Comparison of ENCODE assay signal across 18 mouse cellular contexts in genomic region chr17:3487721-3488601, GRCm38 (mm10). TPM values are rescaled to one million over a fixed set of nuclear protein-coding genes. Genes with fewer than 3 reads are reported as not detected.
A peak's percentile ranks its signal among the peaks of the same experiment; 100 is the strongest.
DNase-seq lines count a peak whose midpoint lies in the region; ATAC-seq and TF ChIP-seq lines count a peak whose summit lies in the region.
"Had no signal": no experiment of that assay in that cellular context is flagged by ENCODE, and none has a peak within 500 bp of the region (broad histone marks: within the 10 kb centered on the region; RNA-seq: fewer than 3 reads in every experiment).

No protein-coding gene starts in this region.

- no peak for TF ChIP-seq RAD21 in MEL (IDR thresholded peaks at IDR 0.05; ENCODE audit: low read depth, low read length)

- peak overlapping the region; percentile 16; the same call in 1 of the 2 replicates for H3K27ac ChIP-seq in MEL (ENCODE audit: control insufficient read depth, low read depth, low read length)
- H3K27ac ChIP-seq in cortical plate, adult 2 months (ENCODE audit: insufficient read depth, low read length), result no peak overlapping the region
- H3K27ac ChIP-seq in liver, embryonic 13.5 days, result no peak overlapping the region
- H3K27ac ChIP-seq: gastrocnemius, adult 2 months; heart, embryonic 13.5 days; kidney, postnatal 0 days; liver, embryonic 15.5 days; macrophage had no signal

- peaks cover 0 to 25% of the 10 kb centered on the region in 2 experiments; a peak in 2 of 4 replicates for H3K36me3 ChIP-seq in MEL (ENCODE audit: control insufficient read depth in 1 of 2, insufficient read depth in 2 of 2, low read length in 2 of 2)
- no peaks in the 10 kb centered on the region for H3K36me3 ChIP-seq in liver, embryonic 13.5 days
- H3K36me3 ChIP-seq: heart, embryonic 13.5 days; liver, embryonic 15.5 days had no signal

- no peak for TF ChIP-seq POLR2A in MEL (IDR thresholded peaks at IDR 0.05; ENCODE audit: control insufficient read depth in 1 of 2, insufficient read depth in 1 of 2, low read depth in 1 of 2, low read length in 2 of 2, poor library complexity in 1 of 2)
- TF ChIP-seq POLR2A in cortical plate, adult 2 months (IDR thresholded peaks at IDR 0.05; ENCODE audit: extremely low read depth, insufficient read depth, low read length), result no peak

- 50% methylated on average over 12 of the region's 12 CpGs for WGBS in liver, embryonic 13.5 days (ENCODE audit: insufficient replicate concordance)

- ATAC-seq in liver, embryonic 13.5 days (ENCODE audit: low read depth), result peak; percentile 39; the same call in 1 of the 2 replicates
- ATAC-seq: Patski had no signal

- TF ChIP-seq EP300 in MEL (IDR thresholded peaks at IDR 0.05; ENCODE audit: low read depth in 1 of 2, low read length in 2 of 2), result peak; percentile 87 to 92

- H3K4me3 ChIP-seq in MEL (ENCODE audit: control insufficient read depth in 1 of 2, insufficient read depth in 1 of 2, low read depth in 2 of 2, low read length in 2 of 2), result peak overlapping the region in 1 of 2 experiments; percentile 16; a peak in 1 of 4 replicates
- H3K4me3 ChIP-seq in cortical plate, adult 2 months (ENCODE audit: insufficient read depth, low read length), result 0 out of 2 replicates have a peak overlapping the region, but pooled peaks have one; percentile 4
- no peak overlapping the region for H3K4me3 ChIP-seq in liver, embryonic 13.5 days (replicated peaks)
- H3K4me3 ChIP-seq: erythroblast, embryonic 14.5 days; gastrocnemius, adult 2 months; heart, embryonic 13.5 days; liver, embryonic 15.5 days; myocyte had no signal

- TF ChIP-seq CTCF in MEL (IDR thresholded peaks at IDR 0.05 in 2 of 3, conservative IDR thresholded peaks at IDR 0.05 in 1 of 3; ENCODE audit: control insufficient read depth in 1 of 3, insufficient read depth in 1 of 3, low read depth in 2 of 3, low read length in 3 of 3, poor library complexity in 1 of 3, severe bottlenecking in 1 of 3), result no peak
- TF ChIP-seq CTCF in cortical plate, adult 2 months (IDR thresholded peaks at IDR 0.05; ENCODE audit: extremely low read depth, insufficient read depth, low read length), result no peak

- no peak overlapping the region for H3K9ac ChIP-seq in MEL (ENCODE audit: control insufficient read depth, low read depth, low read length, poor library complexity, severe bottlenecking)
- H3K9ac ChIP-seq in liver, embryonic 13.5 days, result no peak overlapping the region
- H3K9ac ChIP-seq: heart, embryonic 13.5 days; liver, embryonic 15.5 days had no signal

- H3K9me3 ChIP-seq in MEL (replicated peaks; ENCODE audit: insufficient read depth, low read length), result no peaks in the 10 kb centered on the region
- no peaks in the 10 kb centered on the region for H3K9me3 ChIP-seq in liver, embryonic 13.5 days (replicated peaks)
- H3K9me3 ChIP-seq: heart, embryonic 13.5 days; liver, embryonic 15.5 days had no signal

- peaks cover 12 to 33% of the 10 kb centered on the region in 2 experiments for H3K4me1 ChIP-seq in MEL (ENCODE audit: control insufficient read depth in 1 of 2, insufficient read depth in 2 of 2, low read length in 2 of 2)
- peaks cover 6% of the 10 kb centered on the region for H3K4me1 ChIP-seq in cortical plate, adult 2 months (ENCODE audit: control insufficient read depth, insufficient read depth, low read length)
- H3K4me1 ChIP-seq in liver, embryonic 13.5 days (replicated peaks), result peaks cover 10% of the 10 kb centered on the region
- H3K4me1 ChIP-seq: heart, embryonic 13.5 days had no signal

- no peaks in the 10 kb centered on the region for H3K27me3 ChIP-seq in MEL (ENCODE audit: control insufficient read depth in 1 of 2, insufficient read depth in 2 of 2, low read length in 2 of 2)
- no peaks in the 10 kb centered on the region for H3K27me3 ChIP-seq in liver, embryonic 13.5 days
- H3K27me3 ChIP-seq: heart, embryonic 13.5 days; liver, embryonic 15.5 days; Patski had no signal

- no peak overlapping the region for H3K4me2 ChIP-seq in liver, embryonic 13.5 days
- H3K4me2 ChIP-seq: heart, embryonic 13.5 days; liver, embryonic 15.5 days had no signal

- intact Hi-C loops in left cerebral cortex, postnatal 14 days (cut with DNase I), result no loop called here

- H3K79me2 ChIP-seq in MEL (ENCODE audit: control insufficient read depth, insufficient read depth, low read length, poor library complexity), result no peaks in the 10 kb centered on the region

- peak; percentile 28 to 35 for DNase-seq in kidney, adult 8-10 months
- no peak for DNase-seq in kidney, postnatal 4 days
- peak; percentile 86 for DNase-seq in MEL (ENCODE audit: low read depth, low spot score)
- DNase-seq in liver, embryonic 13.5 days, result no peak
- DNase-seq in thymus, postnatal 36 days, result no peak
- no peak for DNase-seq in testis, postnatal 10 days (ENCODE audit: low spot score)
- DNase-seq in left cerebral cortex, postnatal 14 days (ENCODE audit: low spot score in 2 of 2), result no peak
- DNase-seq: gastrocnemius, adult 2 months had no signal

TF ChIP-seq in MEL, 35 proteins besides CTCF, POLR2A, EP300 and RAD21:
- no peak for TF ChIP-seq MEF2A (IDR thresholded peaks at IDR 0.05; ENCODE audit: extremely low read depth, insufficient replicate concordance, low read depth, low read length, poor library complexity, severe bottlenecking)
- TF ChIP-seq NRF1 (IDR thresholded peaks at IDR 0.05; ENCODE audit: insufficient read depth, low read depth, low read length, poor library complexity, severe bottlenecking), result no peak
- no peak for TF ChIP-seq MAFK (IDR thresholded peaks at IDR 0.05; ENCODE audit: borderline replicate concordance, low read depth, low read length)
- no peak for TF ChIP-seq HCFC1 (IDR thresholded peaks at IDR 0.05; ENCODE audit: low read depth, low read length)
- peak; percentile 51; the same call in 1 of the 2 replicates for TF ChIP-seq MAX (IDR thresholded peaks at IDR 0.05; ENCODE audit: low read length)
- no peak for TF ChIP-seq MYC (IDR thresholded peaks at IDR 0.05; ENCODE audit: low read depth, low read length)
- TF ChIP-seq NELFE (IDR thresholded peaks at IDR 0.05; ENCODE audit: low read depth, low read length), result no peak
- no peak for TF ChIP-seq SMC3 (IDR thresholded peaks at IDR 0.05; ENCODE audit: low read depth, low read length)
- no peak for TF ChIP-seq USF2 (IDR thresholded peaks at IDR 0.05; ENCODE audit: borderline replicate concordance in 1 of 2, insufficient read depth in 1 of 2, low read depth in 1 of 2, low read length in 2 of 2)
- TF ChIP-seq ZKSCAN1 (IDR thresholded peaks at IDR 0.05; ENCODE audit: low read depth, low read length), result no peak
- no peak for TF ChIP-seq TBP (IDR thresholded peaks at IDR 0.05; ENCODE audit: low read depth, low read length)
- TF ChIP-seq MYB (IDR thresholded peaks at IDR 0.05; ENCODE audit: low read depth, low read length), result peak; percentile 74
- no peak for TF ChIP-seq JUND (IDR thresholded peaks at IDR 0.05; ENCODE audit: low read depth, low read length)
- peak; percentile 84 for TF ChIP-seq ETS1 (IDR thresholded peaks at IDR 0.05; ENCODE audit: low read depth, low read length)
- 0 out of 2 replicates have a peak, but pooled peaks have one; percentile 16 for TF ChIP-seq MXI1 (IDR thresholded peaks at IDR 0.05; ENCODE audit: low read depth, low read length)
- peak; percentile 89 for TF ChIP-seq TCF12 (IDR thresholded peaks at IDR 0.05; ENCODE audit: low read depth, low read length)
- TF ChIP-seq POLR2AphosphoS2 (IDR thresholded peaks at IDR 0.05; ENCODE audit: low read length), result no peak
- no peak for TF ChIP-seq CHD1 (IDR thresholded peaks at IDR 0.05; ENCODE audit: low read depth, low read length)
- TF ChIP-seq MAZ (IDR thresholded peaks at IDR 0.05; ENCODE audit: low read depth, low read length), result peak; percentile 84; the same call in 1 of the 2 replicates
- TF ChIP-seq KAT2A (conservative IDR thresholded peaks at IDR 0.05; ENCODE audit: low read depth, low read length), result no peak
- peak; percentile 69; the same call in 1 of the 2 replicates for TF ChIP-seq GATA1 (IDR thresholded peaks at IDR 0.05; ENCODE audit: low read depth, low read length)
- TF ChIP-seq RCOR1 (IDR thresholded peaks at IDR 0.05; ENCODE audit: low read depth, low read length), result peak; percentile 29
- TF ChIP-seq TAL1 (IDR thresholded peaks at IDR 0.05; ENCODE audit: low read length), result peak; percentile 55
- no peak for TF ChIP-seq POLR2AphosphoS5 (IDR thresholded peaks at IDR 0.05; ENCODE audit: borderline replicate concordance, low read depth, low read length)
- no peak for TF ChIP-seq ZMIZ1 (IDR thresholded peaks at IDR 0.05; ENCODE audit: low read depth, low read length)
- no peak for TF ChIP-seq USF1 (IDR thresholded peaks at IDR 0.05; ENCODE audit: low read depth, low read length)
- no peak for TF ChIP-seq CHD2 (IDR thresholded peaks at IDR 0.05; ENCODE audit: low read length)
- TF ChIP-seq E2F4 (IDR thresholded peaks at IDR 0.05; ENCODE audit: borderline replicate concordance, low read depth, low read length), result no peak
- TF ChIP-seq GABPA (IDR thresholded peaks at IDR 0.05; ENCODE audit: low read depth, low read length), result no peak
- TF ChIP-seq ELF1 (IDR thresholded peaks at IDR 0.05; ENCODE audit: low read depth, low read length), result no peak
- no peak for TF ChIP-seq BHLHE40 (IDR thresholded peaks at IDR 0.05; ENCODE audit: borderline replicate concordance, low read depth, low read length)
- no peak for TF ChIP-seq UBTF (IDR thresholded peaks at IDR 0.05; ENCODE audit: borderline replicate concordance, insufficient read depth, low read depth, low read length)
- TF ChIP-seq SIN3A (IDR thresholded peaks at IDR 0.05; ENCODE audit: low read length), result 0 out of 2 replicates have a peak, but pooled peaks have one; percentile 19
- no peak for TF ChIP-seq ZNF384 (IDR thresholded peaks at IDR 0.05; ENCODE audit: low read depth, low read length)
- no peak for TF ChIP-seq ZC3H11A (IDR thresholded peaks at IDR 0.05; ENCODE audit: low read depth, low read length)
TF ChIP-seq in MEL: peak in this region for 10.

RNA-seq across cellular contexts. Expression of gene Cldn20, which starts 44.4 kb away (rescaled TPM):
- total RNA-seq in MEL (2012; rRNA removed), result 0.31 TPM in 1 of 2 replicates, not detected in the other
- under 1 TPM in 1 of 2 experiments, not detected in 1; 0.52 TPM for polyA plus RNA-seq in MEL (2012; ENCODE audit: insufficient read depth in 1 of 2, insufficient read length in 2 of 2, low read depth in 1 of 2, low replicate concordance in 2 of 2, missing spikeins in 1 of 2)
- polyA plus RNA-seq in cortical plate, adult 2 months (2012; rRNA removed), result 0.95 and 1.0 TPM in 2 replicates
- polyA plus RNA-seq in liver, embryonic 13.5 days (2015; fragmentation: Nextera tagmentation; extraction: Ambion mirVana), result 0.17 TPM in 1 of 2 replicates, not detected in the other
- total RNA-seq in left cerebral cortex, postnatal 14 days (2021), result 1 to 10 TPM; 1.4 to 1.8 TPM
- total RNA-seq: gastrocnemius, adult 2 months had no signal
- polyA plus RNA-seq: erythroblast, embryonic 14.5 days; heart, embryonic 13.5 days; hindbrain, embryonic 11.5 days; liver, embryonic 15.5 days; macrophage; stomach, embryonic 16.5 days had no signal

Comparison
In these comparisons a context has a peak if more than half of its experiments do, and no peak if none do; other contexts are left out.
1. DNase-seq: peak in kidney, adult 8-10 months (2 of 2) and MEL (single experiment); none in kidney, postnatal 4 days (0 of 2), liver, embryonic 13.5 days (single experiment), thymus, postnatal 36 days (0 of 2), testis, postnatal 10 days (single experiment) and left cerebral cortex, postnatal 14 days (0 of 2).